Mouse (Mus musculus) intestine, embryonic 14.5 days (tissue): ENCODE measurements around the gene G0s2. TPM values are rescaled to one million over a fixed set of nuclear protein-coding genes. Genes with fewer than 3 reads are reported as not detected.

Experiments
- ATAC-seq: fragments of 200-750 bp; cut with Nextera tagmentation; replicated peaks from 2 replicates; pipeline ENCODE4 v1.8.0; 2017; ENCODE audit warnings: low read depth, moderate number of reproducible peaks, moderate TSS enrichment, moderate library complexity; ENCODE audit not compliant: low FRiP score, low TSS enrichment
- DNase-seq: peaks from one replicate; pipeline ENCODE4 v3.0.0-alpha.2; 2018; ENCODE audit warnings: low spot score
- H3K27ac ChIP-seq: fragments of 300-500 bp; sonication (generic); 2 replicates; pipeline ENCODE4 v1.5.1; 2014; ENCODE audit warnings: low read depth, mild to moderate bottlenecking, control low read depth
- H3K27me3 ChIP-seq: fragments of 300-500 bp; sonication (generic); replicated peaks from 2 replicates; pipeline ENCODE4 v1.6.1; 2014; ENCODE audit warnings: low read length, control low read depth; ENCODE audit not compliant: control insufficient read depth, insufficient read depth
- H3K36me3 ChIP-seq: fragments of 300-500 bp; sonication (generic); 2 replicates; pipeline ENCODE4 v1.6.1; 2014; ENCODE audit warnings: low read length, control low read depth; ENCODE audit not compliant: control insufficient read depth, insufficient read depth
- H3K4me1 ChIP-seq: fragments of 300-500 bp; sonication (generic); replicated peaks from 2 replicates; pipeline ENCODE4 v1.6.1; 2014; ENCODE audit warnings: low read length, control low read depth, mixed read lengths; ENCODE audit not compliant: control insufficient read depth, insufficient read depth
- H3K4me2 ChIP-seq: fragments of 300-500 bp; sonication (generic); 2 replicates; pipeline ENCODE4 v1.6.1; 2014; ENCODE audit warnings: low read length
- H3K4me3 ChIP-seq: fragments of 300-500 bp; sonication (generic); 2 replicates; pipeline ENCODE4 v1.5.1; 2014; ENCODE audit warnings: low read depth, low read length, control low read depth, mixed read lengths
- H3K9ac ChIP-seq: fragments of 300-500 bp; sonication (generic); 2 replicates; pipeline ENCODE4 v1.6.1; 2014; ENCODE audit warnings: mild to moderate bottlenecking, low read length
- H3K9me3 ChIP-seq: fragments of 300-500 bp; sonication (generic); 2 replicates; pipeline ENCODE4 v1.6.1; 2016; ENCODE audit warnings: low read length, control low read depth; ENCODE audit not compliant: control insufficient read depth
- WGBS: fragments of 180-500 bp; shearing (Covaris S2); extraction: QIAGEN DNeasy Blood & Tissue Kit; methylation state at CpG from one replicate; pipeline ENCODE4 v1.1.7; 2014; 5-methylcytosine and 5-hydroxymethylcytosine counted together
- polyA plus RNA-seq: library from polyadenylated mRNA; unstranded; fragments of >200 nt; fragmentation: Nextera tagmentation; extraction: Ambion mirVana; gene quantifications from 2 replicates; pipeline ENCODE4 v1.2.1, GENCODE M21; 2014

Gene G0s2
- polyA plus RNA-seq, 1 experiment from 2014 or later, result 24.3 TPM

- ATAC-seq, result no peak; the same call in 1 of the 2 replicates
- DNase-seq, result no peak
- no peak overlapping the region for H3K4me3 ChIP-seq
- no peak overlapping the region for H3K27ac ChIP-seq
- no peaks in the 10 kb centered on the region for H3K9me3 ChIP-seq
- no peaks in the 10 kb centered on the region for H3K27me3 ChIP-seq
- H3K36me3 ChIP-seq, result no peaks in the 10 kb centered on the region
- no peak overlapping the region for H3K9ac ChIP-seq
- 21% methylated on average over 5 of the region's 5 CpGs for WGBS
- no peaks in the 10 kb centered on the region for H3K4me1 ChIP-seq
- no peak overlapping the region for H3K4me2 ChIP-seq
Observed at GRCm38 (mm10) chr1:193252616-193253015, 20.4 kb downstream of the G0s2 start.

DNA sequence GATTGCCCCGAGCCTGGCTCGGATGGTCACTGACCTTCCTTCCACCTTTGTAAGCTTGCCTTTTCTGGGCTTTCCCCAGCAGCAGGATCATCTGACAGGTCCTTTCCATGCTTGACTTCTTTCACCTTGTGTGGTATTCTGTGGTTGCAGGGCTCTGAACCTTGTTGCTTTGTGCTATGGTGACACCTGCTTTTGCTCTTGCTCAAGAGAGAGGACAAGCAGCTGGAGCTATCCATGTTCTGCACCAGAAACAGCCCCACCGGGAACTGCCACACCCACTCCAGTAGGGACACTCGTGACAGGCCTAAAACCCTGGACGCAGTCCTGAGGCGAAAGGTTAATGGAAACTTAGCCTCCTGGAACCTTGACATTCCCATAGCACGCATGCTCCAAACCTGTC lies 21.6 kb downstream of the G0s2 start:
- H3K9ac ChIP-seq, result no peak overlapping the region
- no peak overlapping the region for H3K27ac ChIP-seq
- no peaks in the 10 kb centered on the region for H3K9me3 ChIP-seq
- no peaks in the 10 kb centered on the region for H3K27me3 ChIP-seq
- ATAC-seq (no peak), DNase-seq (no peak)
- H3K36me3 ChIP-seq, result no peaks in the 10 kb centered on the region
- WGBS, result 78% methylated on average over 7 of the region's 7 CpGs
- no peak overlapping the region for H3K4me2 ChIP-seq
- H3K4me1 ChIP-seq, result no peaks in the 10 kb centered on the region
- no peak overlapping the region for H3K4me3 ChIP-seq

- no peaks in the 10 kb centered on the region for H3K27me3 ChIP-seq
- H3K27ac ChIP-seq, result no peak overlapping the region
- no peaks in the 10 kb centered on the region for H3K4me1 ChIP-seq
- no peaks in the 10 kb centered on the region for H3K36me3 ChIP-seq
- DNase-seq (no peak), ATAC-seq (no peak)
- H3K4me2 ChIP-seq, result no peak overlapping the region
- H3K4me3 ChIP-seq, result no peak overlapping the region
- no peak overlapping the region for H3K9ac ChIP-seq
- WGBS, result 93% methylated on average over 2 of the region's 2 CpGs
- H3K9me3 ChIP-seq, result no peaks in the 10 kb centered on the region
Observed at GRCm38 (mm10) chr1:193250026-193250425, 23.0 kb downstream of the G0s2 start.

DNA sequence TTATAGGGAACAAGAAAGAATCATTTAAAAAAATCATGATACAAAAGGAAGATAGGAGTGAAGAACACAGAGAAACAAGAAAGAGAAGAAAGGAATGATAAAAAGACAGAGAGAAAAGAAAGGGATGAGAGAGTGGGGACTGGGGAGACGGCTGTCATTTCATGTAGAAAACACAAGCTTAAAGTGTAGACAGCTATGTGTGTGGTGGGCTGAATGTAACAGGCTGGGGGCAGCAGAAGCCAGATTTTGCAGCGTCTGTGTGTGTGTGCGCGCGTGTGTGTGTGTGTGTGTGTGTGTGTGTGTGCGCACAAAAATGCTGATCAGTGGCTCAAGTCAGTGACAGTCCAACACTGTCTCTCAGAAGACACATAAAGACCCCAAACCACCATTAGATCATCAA lies 28.8 kb downstream of the G0s2 start:
- Histone ChIP-seq H3K4me2 (no peak overlapping the region), H3K4me1 (no peaks in the 10 kb centered on the region), H3K36me3 (no peaks in the 10 kb centered on the region), H3K27ac (no peak overlapping the region), H3K4me3 (no peak overlapping the region), H3K27me3 (no peaks in the 10 kb centered on the region), H3K9ac (no peak overlapping the region), H3K9me3 (no peaks in the 10 kb centered on the region)
- WGBS, result 78% methylated on average over 6 of the region's 6 CpGs
- ATAC-seq (no peak), DNase-seq (no peak)

GRCm38 (mm10) chr1:193243571-193244193 lies 29.3 kb downstream of the G0s2 start:
- Histone ChIP-seq H3K9ac (no peak overlapping the region), H3K9me3 (no peaks in the 10 kb centered on the region), H3K4me3 (no peak overlapping the region), H3K4me2 (no peak overlapping the region), H3K36me3 (no peaks in the 10 kb centered on the region), H3K4me1 (no peaks in the 10 kb centered on the region), H3K27ac (no peak overlapping the region), H3K27me3 (no peaks in the 10 kb centered on the region)
- 41% methylated on average over 10 of the region's 10 CpGs for WGBS
- no peak for DNase-seq
- no peak for ATAC-seq

DNA sequence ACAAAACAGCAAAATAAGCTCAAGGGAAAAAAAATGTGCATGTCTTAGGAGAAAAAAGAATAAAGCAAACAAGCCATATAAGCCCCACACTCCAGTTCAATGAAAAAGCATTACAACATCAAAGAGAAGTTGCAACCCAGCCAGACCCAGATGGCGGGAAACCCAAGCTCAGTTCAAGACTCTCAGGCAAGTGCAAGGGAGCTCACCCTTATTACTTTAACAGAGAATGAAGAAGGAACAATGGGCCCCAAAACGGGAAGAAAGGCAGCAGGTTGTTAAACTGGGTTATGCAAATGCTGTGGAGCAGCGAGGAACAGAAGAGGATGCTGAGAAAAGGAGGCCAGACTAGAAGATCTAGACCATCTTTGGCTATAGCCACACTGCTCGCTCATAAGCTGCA lies 30.2 kb downstream of the G0s2 start:
- Histone ChIP-seq H3K4me3 (no peak overlapping the region), H3K9ac (no peak overlapping the region)
- no peak for ATAC-seq

DNA sequence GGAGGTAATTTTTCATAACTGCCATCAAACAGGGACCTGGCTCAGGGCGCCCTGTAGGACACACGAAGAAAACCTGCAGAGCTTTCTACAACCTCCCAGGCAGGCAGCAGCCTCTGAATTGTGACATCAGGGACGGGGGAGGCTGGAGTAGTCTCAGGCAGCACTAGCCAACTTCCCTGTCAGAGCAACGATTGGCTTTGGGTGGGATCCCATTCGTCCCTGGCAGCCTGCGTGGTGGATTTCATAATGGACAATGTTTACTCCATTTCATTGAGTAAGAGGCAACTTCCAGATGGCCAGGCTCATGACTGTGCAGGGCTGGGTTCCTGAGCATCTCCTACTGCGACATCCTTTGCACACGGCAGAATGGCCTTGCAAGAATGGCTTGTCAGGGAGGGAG lies 30.8 kb downstream of the G0s2 start:
- Histone ChIP-seq H3K9ac (no peak overlapping the region), H3K4me3 (no peak overlapping the region), H3K9me3 (no peaks in the 10 kb centered on the region), H3K27me3 (no peaks in the 10 kb centered on the region), H3K36me3 (no peaks in the 10 kb centered on the region), H3K4me1 (no peaks in the 10 kb centered on the region), H3K27ac (no peak overlapping the region), H3K4me2 (no peak overlapping the region)
- 0 out of 2 replicates have a peak, but pooled peaks have one; percentile 3 for ATAC-seq
- DNase-seq, result no peak
- 50% methylated on average over 8 of the region's 8 CpGs for WGBS

More for the DNA sequence above, 30.2 kb downstream of the G0s2 start:
- H3K36me3 ChIP-seq, result no peaks in the 10 kb centered on the region
- no peak for DNase-seq
- no peak overlapping the region for H3K4me2 ChIP-seq
- no peaks in the 10 kb centered on the region for H3K27me3 ChIP-seq
- WGBS, result 76% methylated on average over 4 of the region's 4 CpGs
- H3K4me1 ChIP-seq, result no peaks in the 10 kb centered on the region
- H3K9me3 ChIP-seq, result no peaks in the 10 kb centered on the region
- no peak overlapping the region for H3K27ac ChIP-seq

DNA sequence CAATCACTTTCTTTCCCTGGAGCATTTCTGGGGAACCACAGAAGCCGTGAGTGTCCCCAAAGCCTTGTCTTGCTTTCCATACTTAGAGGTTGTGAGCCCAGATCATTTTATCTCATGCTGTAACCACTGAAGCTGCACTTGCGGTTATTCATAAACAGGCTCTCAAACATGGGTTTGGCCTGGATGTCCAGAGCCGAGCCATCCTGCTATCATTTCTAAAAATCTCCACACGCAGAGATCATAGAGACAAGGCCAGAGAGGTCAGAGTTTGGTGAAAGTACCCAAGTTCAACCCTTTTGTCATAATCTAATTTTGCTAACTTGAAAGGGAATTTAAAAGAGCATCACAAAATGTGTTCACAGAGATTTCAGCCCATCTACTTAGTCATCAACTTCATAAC lies 31.6 kb downstream of the G0s2 start:
- Histone ChIP-seq H3K4me2 (no peak overlapping the region), H3K9ac (no peak overlapping the region), H3K27me3 (no peaks in the 10 kb centered on the region), H3K36me3 (no peaks in the 10 kb centered on the region), H3K4me3 (no peak overlapping the region), H3K4me1 (no peaks in the 10 kb centered on the region), H3K27ac (no peak overlapping the region), H3K9me3 (no peaks in the 10 kb centered on the region)
- no peak for DNase-seq
- ATAC-seq, result no peak
- WGBS, result 87% methylated on average over 4 of the region's 4 CpGs

DNA sequence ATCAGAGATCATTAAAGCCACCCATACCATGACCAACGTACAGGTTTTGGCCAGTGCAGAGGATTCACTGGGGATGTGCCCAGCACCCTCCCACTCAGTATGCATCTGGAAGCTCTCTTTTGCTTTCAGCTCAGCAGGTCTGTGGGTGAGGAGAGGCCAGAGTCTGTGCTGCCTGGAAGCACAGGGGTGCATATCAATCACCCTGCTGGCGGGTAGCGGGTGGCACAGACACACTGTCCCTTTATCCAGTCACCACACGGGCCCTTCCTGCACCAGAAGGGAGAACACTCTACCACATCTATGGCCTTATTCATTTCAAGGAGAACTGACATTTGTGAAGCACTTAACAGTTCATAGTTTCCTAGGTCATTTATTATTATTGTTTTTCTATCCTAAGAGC lies 34.6 kb downstream of the G0s2 start:
- DNase-seq, result no peak
- H3K9ac ChIP-seq, result no peak overlapping the region
- no peaks in the 10 kb centered on the region for H3K36me3 ChIP-seq
- no peak for ATAC-seq
- H3K27me3 ChIP-seq, result no peaks in the 10 kb centered on the region
- H3K4me2 ChIP-seq, result no peak overlapping the region
- H3K4me1 ChIP-seq, result no peaks in the 10 kb centered on the region
- no peak overlapping the region for H3K27ac ChIP-seq
- 53% methylated on average over 4 of the region's 4 CpGs for WGBS
- no peak overlapping the region for H3K4me3 ChIP-seq
- H3K9me3 ChIP-seq, result no peaks in the 10 kb centered on the region
